Mouse (Mus musculus): ENCODE results near the gene Chpf.
A peak's percentile ranks its signal among the peaks of the same experiment; 100 is the strongest.

Chpf gene

DNA sequence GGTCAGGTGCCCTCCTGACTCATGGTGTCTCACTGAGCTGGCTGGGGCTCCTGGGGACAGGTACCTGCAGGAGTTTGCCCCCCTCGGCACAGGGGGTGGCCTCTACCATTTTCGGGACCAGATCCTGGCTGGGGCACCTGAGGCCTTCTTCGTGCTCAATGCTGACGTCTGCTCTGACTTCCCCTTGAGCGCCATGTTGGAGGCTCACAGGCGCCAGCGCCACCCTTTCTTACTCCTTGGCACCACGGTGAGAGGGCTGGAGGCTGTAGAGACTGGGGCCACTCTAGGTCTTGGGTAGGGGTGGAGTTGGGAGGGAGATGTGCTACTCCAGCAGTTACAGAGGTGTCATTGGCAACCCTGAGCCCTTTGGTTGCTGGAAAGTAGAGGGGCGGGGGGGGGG, 40.3 kb downstream of the Chpf start:
- DNase-seq, result peak; percentile 66

DNA sequence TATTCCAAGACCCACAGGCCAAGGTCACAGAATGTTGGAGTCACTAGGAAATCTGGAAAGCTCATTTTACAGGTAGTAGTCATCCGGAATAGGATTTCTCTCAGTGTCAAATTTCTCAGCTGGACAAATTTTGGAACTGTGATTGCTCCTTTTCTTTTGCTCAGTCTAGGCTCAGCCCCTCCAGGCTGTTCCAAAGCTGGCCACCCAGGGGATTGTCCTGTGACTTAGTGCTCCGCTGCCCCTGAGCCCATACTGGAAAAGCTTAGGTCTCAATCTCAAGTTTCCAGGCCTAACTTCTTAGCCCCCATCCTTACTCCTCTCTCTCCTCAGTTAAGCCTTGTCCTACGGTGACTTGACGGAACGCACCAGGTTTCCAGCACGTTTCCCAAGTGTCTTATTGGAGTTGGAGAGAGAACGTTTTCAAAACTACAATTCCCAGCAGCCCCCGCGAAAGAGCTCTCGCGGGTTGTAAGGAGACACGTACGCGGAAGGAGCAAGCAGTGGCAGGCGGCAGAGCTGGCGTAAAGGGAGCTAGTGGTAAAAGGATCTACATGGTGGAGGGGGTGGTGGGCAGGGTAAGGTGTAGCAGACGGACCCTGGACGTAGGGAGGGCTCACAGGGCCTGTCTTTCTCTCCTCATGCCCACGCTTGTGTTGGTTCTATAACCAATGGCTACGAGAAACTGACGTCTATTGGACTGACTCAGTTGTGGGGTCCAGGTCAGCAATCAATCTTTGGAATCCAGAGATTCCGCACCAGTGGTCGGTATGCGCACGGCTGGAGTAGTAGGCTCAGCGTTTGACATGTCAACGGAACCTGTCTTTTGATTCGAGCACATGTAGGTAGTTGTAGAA, 43.4 kb downstream of the Chpf start, which contains the start of gene Gmppa:
Gmppa (plus strand) TSS at position 456 of the 854 bp plus-strand sequence.
- peak; percentile 78 for DNase-seq

DNA sequence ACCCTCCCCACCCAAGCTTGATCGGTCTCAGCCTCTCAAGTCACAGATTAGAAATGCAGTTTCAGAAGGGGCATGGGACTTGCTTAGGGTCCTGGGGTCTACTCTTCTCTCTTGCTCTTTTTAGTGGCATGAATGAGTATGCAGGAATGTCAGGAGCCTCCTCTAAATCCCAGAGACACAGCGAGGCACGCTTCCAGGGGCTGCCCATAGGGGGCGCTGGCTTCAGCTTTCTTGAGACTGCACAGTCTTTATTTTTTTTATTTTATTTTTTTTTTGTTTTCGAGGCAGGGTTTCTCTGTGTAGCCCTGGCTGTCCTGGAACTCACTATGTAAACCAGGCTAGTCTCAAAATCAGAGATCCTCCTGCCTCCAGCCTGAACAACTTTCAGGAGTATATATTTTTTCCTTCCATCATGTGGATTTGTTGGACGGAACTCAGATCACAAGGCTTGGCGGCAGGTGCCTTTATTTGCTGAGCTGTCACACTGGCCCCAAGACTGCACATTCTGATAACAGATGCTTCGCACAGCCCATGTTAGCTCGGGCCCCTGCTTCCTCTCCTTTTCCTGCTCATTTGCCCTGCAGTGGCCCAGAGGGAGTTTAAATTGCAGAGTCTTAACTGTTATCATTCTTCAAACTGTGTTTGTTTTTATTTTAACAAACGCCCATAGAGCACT, 53.2 kb downstream of the Chpf start:
- DNase-seq, result peak; percentile 77
